Mouse (Mus musculus): ENCODE measurements around the gene Uba7. TPM values are rescaled to one million over a fixed set of nuclear protein-coding genes. Genes with fewer than 3 reads are reported as not detected.

The Uba7 gene
- 48.7 and 54.0 TPM in 2 replicates for polyA plus RNA-seq (2014; fragmentation: Nextera tagmentation; extraction: Ambion mirVana)

DNA sequence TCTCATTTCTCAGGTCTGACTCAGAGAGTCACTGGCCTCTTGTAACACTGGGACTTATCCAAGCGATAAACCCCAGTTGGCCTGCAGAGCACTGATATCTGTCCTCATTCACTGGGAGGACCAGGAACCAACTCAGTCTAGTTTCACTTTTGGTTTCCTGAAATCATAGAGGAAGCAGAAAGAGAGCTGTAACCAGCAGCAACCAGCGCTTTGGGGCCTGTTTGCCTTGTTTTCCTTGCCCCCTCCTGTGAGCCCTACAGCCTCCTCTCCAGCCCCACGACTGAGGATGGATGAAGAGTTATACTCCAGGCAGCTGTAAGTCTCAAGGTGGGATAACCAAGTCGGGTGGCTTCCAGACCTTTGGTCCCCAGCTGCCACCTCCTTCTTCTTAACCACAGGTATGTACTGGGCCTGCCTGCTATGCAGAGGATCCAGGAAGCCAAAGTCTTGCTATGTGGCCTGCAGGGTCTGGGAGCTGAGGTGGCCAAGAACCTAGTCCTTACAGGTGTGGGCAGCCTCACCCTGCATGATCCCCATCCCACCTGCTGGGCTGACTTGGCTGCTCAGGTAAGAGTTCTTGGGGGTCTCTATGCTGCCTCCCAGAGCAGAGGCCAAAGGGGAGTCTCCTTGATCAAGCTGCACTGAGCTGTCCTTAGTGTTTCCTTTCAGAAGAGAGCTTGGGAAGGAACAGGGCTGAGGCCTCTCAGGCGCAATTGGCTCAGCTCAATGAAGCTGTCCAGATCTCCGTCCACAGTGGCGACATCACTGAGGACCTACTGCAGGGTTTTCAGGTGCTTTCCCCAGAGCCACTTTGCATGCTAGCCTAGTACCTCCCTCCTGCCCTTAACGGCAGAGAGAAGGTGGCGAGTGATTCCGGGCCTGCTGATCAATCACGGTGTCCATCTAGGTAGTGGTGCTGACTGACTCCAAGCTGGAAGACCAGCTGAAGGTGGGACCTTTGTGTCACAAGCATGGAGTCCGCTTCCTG, at the start of gene Uba7:
Uba7 (plus strand) TSS at position 107 of the 988 bp plus-strand sequence.
- H3K4me2 ChIP-seq (replicated peaks; ENCODE audit: low read depth, low read length), result peak within 1 kb of the TSS; percentile 10; the same call in 1 of the 2 replicates
- H3K4me1 ChIP-seq (ENCODE audit: control insufficient read depth, insufficient read depth, low read length), result peaks cover 2% of the 10 kb centered on the region; the same call in 1 of the 2 replicates
- H3K4me3 ChIP-seq (ENCODE audit: low read depth, low read length), result no peak within 1 kb of the TSS
- no peaks in the 10 kb centered on the region for H3K27me3 ChIP-seq (ENCODE audit: control insufficient read depth, insufficient read depth, low read length)
- ATAC-seq (ENCODE audit: insufficient number of reproducible peaks, insufficient read depth, low FRiP score, low read depth), result peak; percentile 74
- 59% methylated on average over 12 of the region's 12 CpGs for WGBS
- H3K9ac ChIP-seq (replicated peaks; ENCODE audit: low read depth, low read length), result no peak within 1 kb of the TSS
- H3K9me3 ChIP-seq (ENCODE audit: control insufficient read depth, low read depth, low read length), result no peaks in the 10 kb centered on the region
- peak within 1 kb of the TSS; percentile 6; the same call in 1 of the 2 replicates for H3K27ac ChIP-seq (ENCODE audit: low read length)
- H3K36me3 ChIP-seq (ENCODE audit: control insufficient read depth, insufficient read depth, low read length), result 0 out of 2 replicates have a peak, but pooled peaks cover 5% of the 10 kb centered on the region

DNA sequence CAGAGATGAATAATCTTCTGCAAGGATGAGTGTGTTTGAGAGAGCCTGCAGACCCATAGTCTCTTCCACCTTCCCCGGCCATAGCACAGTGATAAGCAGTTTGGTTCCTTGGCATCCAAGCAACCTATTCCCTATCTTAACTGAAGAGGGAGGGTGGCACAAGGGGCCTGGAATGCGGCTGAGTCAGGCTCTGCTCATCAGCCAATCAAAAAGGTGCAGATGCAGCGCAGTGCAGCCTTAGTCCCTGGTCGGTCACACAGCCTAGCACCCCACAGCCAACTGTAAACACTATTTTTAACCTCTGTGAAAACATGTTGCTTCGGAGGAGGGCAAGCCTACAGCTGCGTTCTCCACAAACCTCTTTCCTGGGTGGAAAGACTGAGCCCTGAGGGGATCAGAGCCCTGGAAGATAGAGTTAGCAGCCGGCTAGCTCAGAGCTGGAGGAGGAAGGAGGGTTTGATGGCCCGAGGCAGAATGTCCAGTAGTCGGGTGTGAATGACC, 48.3 kb upstream of the Uba7 start:
- H3K4me3 ChIP-seq (ENCODE audit: low read depth, low read length), result no peak overlapping the region
- ATAC-seq (ENCODE audit: insufficient number of reproducible peaks, insufficient read depth, low FRiP score, low read depth), result no peak
- H3K27me3 ChIP-seq (ENCODE audit: control insufficient read depth, insufficient read depth, low read length), result no peaks in the 10 kb centered on the region
- H3K4me1 ChIP-seq (ENCODE audit: control insufficient read depth, insufficient read depth, low read length), result peaks cover 20% of the 10 kb centered on the region
- no peaks in the 10 kb centered on the region for H3K36me3 ChIP-seq (ENCODE audit: control insufficient read depth, insufficient read depth, low read length)
- 40% methylated on average over 9 of the region's 9 CpGs for WGBS
- H3K27ac ChIP-seq (ENCODE audit: low read length), result no peak overlapping the region
- H3K9me3 ChIP-seq (ENCODE audit: control insufficient read depth, low read depth, low read length), result no peaks in the 10 kb centered on the region
- H3K4me2 ChIP-seq (replicated peaks; ENCODE audit: low read depth, low read length), result no peak overlapping the region
- H3K9ac ChIP-seq (replicated peaks; ENCODE audit: low read depth, low read length), result no peak overlapping the region

- Histone ChIP-seq H3K27ac (ENCODE audit: low read length) (no peak overlapping the region), H3K4me3 (ENCODE audit: low read depth, low read length) (no peak overlapping the region), H3K4me1 (ENCODE audit: control insufficient read depth, insufficient read depth, low read length) (peaks cover 20% of the 10 kb centered on the region), H3K36me3 (ENCODE audit: control insufficient read depth, insufficient read depth, low read length) (no peaks in the 10 kb centered on the region), H3K9ac (replicated peaks; ENCODE audit: low read depth, low read length) (no peak overlapping the region), H3K4me2 (replicated peaks; ENCODE audit: low read depth, low read length) (no peak overlapping the region), H3K27me3 (ENCODE audit: control insufficient read depth, insufficient read depth, low read length) (no peaks in the 10 kb centered on the region), H3K9me3 (ENCODE audit: control insufficient read depth, low read depth, low read length) (no peaks in the 10 kb centered on the region)
- WGBS, result 53% methylated on average over 5 of the region's 5 CpGs
- ATAC-seq (ENCODE audit: insufficient number of reproducible peaks, insufficient read depth, low FRiP score, low read depth), result no peak
Observed at GRCm38 (mm10) chr9:107927749-107928148, 47.6 kb upstream of the Uba7 start.

- Histone ChIP-seq H3K36me3 (ENCODE audit: control insufficient read depth, insufficient read depth, low read length) (no peaks in the 10 kb centered on the region), H3K9me3 (ENCODE audit: control insufficient read depth, low read depth, low read length) (no peaks in the 10 kb centered on the region), H3K27me3 (ENCODE audit: control insufficient read depth, insufficient read depth, low read length) (no peaks in the 10 kb centered on the region), H3K9ac (replicated peaks; ENCODE audit: low read depth, low read length) (no peak within 1 kb of the TSS), H3K4me3 (ENCODE audit: low read depth, low read length) (no peak within 1 kb of the TSS), H3K4me1 (ENCODE audit: control insufficient read depth, insufficient read depth, low read length) (peaks cover 20% of the 10 kb centered on the region), H3K4me2 (replicated peaks; ENCODE audit: low read depth, low read length) (no peak within 1 kb of the TSS), H3K27ac (ENCODE audit: low read length) (no peak within 1 kb of the TSS)
- ATAC-seq (ENCODE audit: insufficient number of reproducible peaks, insufficient read depth, low FRiP score, low read depth), result no peak
- 65% methylated on average over 3 of the region's 3 CpGs for WGBS
Observed at GRCm38 (mm10) chr9:107928169-107928568, 47.1 kb upstream of the Uba7 start, which contains the start of gene Actl11. Gene Actl11 (plus strand): TSS chr9:107928469.

DNA sequence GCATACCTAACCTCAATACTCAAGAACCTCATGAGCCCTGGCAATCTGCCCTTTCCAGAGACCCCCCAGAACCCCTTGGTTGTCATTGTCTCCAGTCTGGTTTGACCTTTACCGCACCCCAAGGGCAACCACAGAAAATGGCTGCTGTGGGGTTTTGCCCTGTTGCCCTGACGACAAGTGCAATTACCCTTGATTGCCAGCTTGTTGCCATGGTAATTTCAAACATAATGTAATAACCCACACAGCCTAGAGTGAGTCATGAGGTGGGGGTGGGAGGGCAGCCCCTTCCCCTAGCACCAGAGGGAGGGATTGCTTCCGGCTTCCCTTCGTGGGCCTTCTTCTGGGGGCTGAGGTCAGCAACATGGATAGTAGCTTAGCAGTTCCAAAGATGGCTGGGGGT, 43.1 kb upstream of the Uba7 start:
- no peaks in the 10 kb centered on the region for H3K36me3 ChIP-seq (ENCODE audit: control insufficient read depth, insufficient read depth, low read length)
- no peak for ATAC-seq (ENCODE audit: insufficient number of reproducible peaks, insufficient read depth, low FRiP score, low read depth)
- H3K9ac ChIP-seq (replicated peaks; ENCODE audit: low read depth, low read length), result no peak overlapping the region
- 77% methylated on average over 4 of the region's 4 CpGs for WGBS
- no peak overlapping the region for H3K4me2 ChIP-seq (replicated peaks; ENCODE audit: low read depth, low read length)
- 0 out of 2 replicates have a peak, but pooled peaks cover 3% of the 10 kb centered on the region for H3K27me3 ChIP-seq (ENCODE audit: control insufficient read depth, insufficient read depth, low read length)
- H3K9me3 ChIP-seq (ENCODE audit: control insufficient read depth, low read depth, low read length), result no peaks in the 10 kb centered on the region
- no peak overlapping the region for H3K4me3 ChIP-seq (ENCODE audit: low read depth, low read length)
- no peak overlapping the region for H3K27ac ChIP-seq (ENCODE audit: low read length)
- peaks cover 20% of the 10 kb centered on the region for H3K4me1 ChIP-seq (ENCODE audit: control insufficient read depth, insufficient read depth, low read length)

DNA sequence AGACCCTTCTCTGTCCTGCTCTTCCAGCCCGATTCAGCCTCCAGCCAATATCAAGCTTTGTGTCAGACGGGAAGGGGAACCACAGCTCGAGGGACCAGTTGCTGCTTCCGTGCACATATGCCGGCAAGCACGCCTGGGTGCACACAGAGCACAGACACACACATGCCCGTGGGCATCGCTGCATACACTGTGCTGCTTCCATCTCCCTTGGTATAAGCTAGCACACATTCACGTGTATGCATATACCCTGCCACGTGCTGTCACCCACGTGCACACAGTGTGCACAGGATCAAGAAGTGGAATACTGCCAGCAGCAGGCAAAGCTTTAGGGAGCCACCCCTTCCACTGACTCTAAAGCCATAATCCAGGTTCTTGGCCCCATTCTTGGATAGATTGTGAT, 41.2 kb upstream of the Uba7 start:
- no peak for ATAC-seq (ENCODE audit: insufficient number of reproducible peaks, insufficient read depth, low FRiP score, low read depth)
- no peaks in the 10 kb centered on the region for H3K36me3 ChIP-seq (ENCODE audit: control insufficient read depth, insufficient read depth, low read length)
- H3K9me3 ChIP-seq (ENCODE audit: control insufficient read depth, low read depth, low read length), result no peaks in the 10 kb centered on the region
- no peak overlapping the region for H3K9ac ChIP-seq (replicated peaks; ENCODE audit: low read depth, low read length)
- H3K4me3 ChIP-seq (ENCODE audit: low read depth, low read length), result no peak overlapping the region
- peaks cover 12% of the 10 kb centered on the region; the same call in 1 of the 2 replicates for H3K4me1 ChIP-seq (ENCODE audit: control insufficient read depth, insufficient read depth, low read length)
- H3K27ac ChIP-seq (ENCODE audit: low read length), result no peak overlapping the region
- no peak overlapping the region for H3K4me2 ChIP-seq (replicated peaks; ENCODE audit: low read depth, low read length)
- 0 out of 2 replicates have a peak, but pooled peaks cover 3% of the 10 kb centered on the region for H3K27me3 ChIP-seq (ENCODE audit: control insufficient read depth, insufficient read depth, low read length)
- WGBS, result 85% methylated on average over 11 of the region's 11 CpGs

- Histone ChIP-seq H3K27me3 (ENCODE audit: control insufficient read depth, insufficient read depth, low read length) (0 out of 2 replicates have a peak, but pooled peaks cover 3% of the 10 kb centered on the region), H3K9me3 (ENCODE audit: control insufficient read depth, low read depth, low read length) (no peaks in the 10 kb centered on the region), H3K9ac (replicated peaks; ENCODE audit: low read depth, low read length) (peak within 1 kb of the TSS; percentile 45), H3K4me2 (replicated peaks; ENCODE audit: low read depth, low read length) (peak within 1 kb of the TSS; percentile 93), H3K27ac (ENCODE audit: low read length) (no peak within 1 kb of the TSS), H3K4me1 (ENCODE audit: control insufficient read depth, insufficient read depth, low read length) (peaks cover 12% of the 10 kb centered on the region; the same call in 1 of the 2 replicates), H3K36me3 (ENCODE audit: control insufficient read depth, insufficient read depth, low read length) (no peaks in the 10 kb centered on the region), H3K4me3 (ENCODE audit: low read depth, low read length) (peak within 1 kb of the TSS; percentile 52)
- no peak for ATAC-seq (ENCODE audit: insufficient number of reproducible peaks, insufficient read depth, low FRiP score, low read depth)
- 8% methylated on average over 3 of the region's 3 CpGs for WGBS
Observed at GRCm38 (mm10) chr9:107935374-107935773, 39.9 kb upstream of the Uba7 start, which contains the start of gene Camkv. Gene Camkv (plus strand): TSS chr9:107935674.

DNA sequence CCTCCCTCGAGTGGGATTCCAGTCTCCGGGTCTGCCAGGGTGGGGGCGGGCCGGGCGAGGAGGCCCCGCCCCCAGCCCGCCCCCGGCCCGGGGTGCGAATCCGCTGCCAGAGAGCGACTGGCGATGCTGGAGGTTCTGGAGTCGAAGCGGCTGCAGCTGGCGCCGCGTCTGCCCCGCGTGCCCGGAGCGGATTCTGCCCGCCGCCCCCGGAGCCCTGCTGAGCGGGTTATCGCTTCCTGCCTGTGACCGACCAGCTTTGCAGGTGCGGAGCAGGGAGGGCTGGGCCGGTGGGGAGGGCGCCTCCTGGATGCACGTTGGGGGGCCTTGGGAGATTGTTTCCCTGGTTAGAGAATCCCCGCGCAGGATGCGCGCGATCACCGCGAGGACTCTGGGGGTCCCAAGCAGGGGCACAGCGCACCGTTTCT, 39.5 kb upstream of the Uba7 start:
- Histone ChIP-seq H3K36me3 (ENCODE audit: control insufficient read depth, insufficient read depth, low read length) (no peaks in the 10 kb centered on the region), H3K4me2 (replicated peaks; ENCODE audit: low read depth, low read length) (peak overlapping the region; percentile 93), H3K9me3 (ENCODE audit: control insufficient read depth, low read depth, low read length) (no peaks in the 10 kb centered on the region), H3K9ac (replicated peaks; ENCODE audit: low read depth, low read length) (peak overlapping the region; percentile 45), H3K4me1 (ENCODE audit: control insufficient read depth, insufficient read depth, low read length) (peaks cover 12% of the 10 kb centered on the region; the same call in 1 of the 2 replicates), H3K27ac (ENCODE audit: low read length) (no peak overlapping the region), H3K27me3 (ENCODE audit: control insufficient read depth, insufficient read depth, low read length) (0 out of 2 replicates have a peak, but pooled peaks cover 3% of the 10 kb centered on the region), H3K4me3 (ENCODE audit: low read depth, low read length) (peak overlapping the region; percentile 52)
- no peak for ATAC-seq (ENCODE audit: insufficient number of reproducible peaks, insufficient read depth, low FRiP score, low read depth)
- under 1% methylated on average over 41 of the region's 41 CpGs for WGBS

Measured in stomach, embryonic 14.5 days (tissue).